Mouse (Mus musculus) ES-E14 (cell line): ENCODE data around the gene Tmem189.

Source experiments
- CHD2 ChIP-seq: IDR thresholded peaks from 2 replicates; pipeline ENCODE4 v1.6.1; 2014; ENCODE audit warnings: mild to moderate bottlenecking, low read depth, low read length, inconsistent platforms
- HCFC1 ChIP-seq: IDR thresholded peaks from 2 replicates; pipeline ENCODE4 v1.6.1; 2012; ENCODE audit warnings: low read length, inconsistent platforms, borderline replicate concordance; ENCODE audit not compliant: insufficient read depth
- ZC3H11A ChIP-seq: IDR thresholded peaks from 2 replicates; pipeline ENCODE4 v1.6.1; 2012; ENCODE audit warnings: low read depth, mild to moderate bottlenecking, inconsistent platforms, low read length, borderline replicate concordance
- ZNF384 ChIP-seq: IDR thresholded peaks from 2 replicates; pipeline ENCODE4 v1.6.1; 2012; ENCODE audit warnings: low read depth, low read length, inconsistent platforms

- TF ChIP-seq CHD2 (no peak), ZNF384 (no peak), ZC3H11A (no peak), HCFC1 (no peak)
Measured at GRCm38 (mm10) chr2:167694963-167695362, 5.3 kb upstream of the Tmem189 start.
